Mouse (Mus musculus) spleen, adult 12 weeks (tissue): ENCODE results near the gene Hspa5.
A peak's percentile ranks its signal among the peaks of the same experiment; 100 is the strongest.
"Not testable (repeated sequence)": the region's sequence is repeated elsewhere in the genome, so short reads cannot be mapped to it uniquely, and the experiment has no call there.

ENCODE experiments used
- DNase-seq: peaks from one replicate; pipeline ENCODE4 v3.0.0; 2022; ENCODE audit warnings: low spot score

The Hspa5 gene

GRCm38 (mm10) chr2:34808057-34808456 is 36.3 kb downstream of the Hspa5 start:
- DNase-seq, result no peak

GRCm38 (mm10) chr2:34809568-34809967 is 37.8 kb downstream of the Hspa5 start:
- DNase-seq, result no peak

DNA sequence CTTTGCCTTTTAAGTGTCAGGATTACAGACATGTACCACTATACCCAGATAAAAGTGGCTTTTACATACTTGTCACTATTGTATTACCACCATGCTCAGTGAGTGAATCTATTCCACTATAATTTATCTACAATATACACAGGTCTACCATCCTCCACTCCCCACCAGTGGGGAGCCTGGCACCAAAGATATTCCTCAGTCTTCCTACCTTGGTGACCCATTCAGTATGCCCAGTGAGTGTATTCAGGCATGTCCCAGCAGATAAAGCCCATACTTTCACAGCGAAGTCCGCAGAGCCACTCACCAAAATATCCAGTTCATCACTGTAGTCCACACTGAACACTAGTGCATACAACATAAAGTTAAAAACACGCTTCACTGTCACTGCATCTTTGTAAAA is 39.0 kb downstream of the Hspa5 start:
- DNase-seq, result no peak

- DNase-seq, result no peak
Observed at GRCm38 (mm10) chr2:34812706-34813105, 40.9 kb downstream of the Hspa5 start.

DNA sequence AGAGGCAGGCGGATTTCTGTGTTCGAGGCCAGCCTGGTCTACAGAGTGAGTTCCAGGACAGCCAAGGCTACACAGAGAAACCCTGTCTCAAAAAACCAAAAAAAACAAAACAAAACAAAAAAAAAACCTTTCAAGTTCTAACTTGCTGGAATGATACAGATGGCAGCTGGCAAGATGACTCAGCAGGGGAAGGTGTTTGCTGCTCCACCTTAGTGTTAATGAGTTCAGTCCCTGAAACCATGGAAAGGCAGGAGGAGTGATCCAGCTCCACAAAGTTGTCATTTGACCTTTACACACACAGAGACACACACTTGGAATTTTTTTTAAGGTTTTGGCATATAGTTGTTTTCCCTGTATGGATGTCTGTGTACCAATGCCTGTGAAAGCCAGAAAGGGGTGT is 44.1 kb downstream of the Hspa5 start:
- not testable (repeated sequence) for DNase-seq

DNA sequence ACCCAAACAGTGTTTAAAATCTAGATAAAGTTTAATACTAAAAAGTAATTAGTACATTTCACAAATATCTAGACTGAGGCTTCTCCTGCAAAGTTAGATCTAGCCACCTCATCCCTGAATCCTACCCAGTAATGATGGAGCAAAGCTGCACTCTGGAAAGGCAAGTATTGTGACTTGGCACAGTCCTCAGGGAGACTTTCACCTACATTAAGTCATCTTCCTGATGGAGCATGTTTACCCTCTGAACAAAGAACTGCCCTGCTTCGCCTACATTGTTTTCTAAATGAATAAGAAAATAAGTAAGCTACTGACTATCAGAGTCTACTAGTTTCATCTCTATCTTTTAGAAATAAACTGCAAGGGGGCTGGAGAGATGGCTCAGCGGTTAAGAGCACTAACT is 46.7 kb downstream of the Hspa5 start:
- DNase-seq, result no peak

DNA sequence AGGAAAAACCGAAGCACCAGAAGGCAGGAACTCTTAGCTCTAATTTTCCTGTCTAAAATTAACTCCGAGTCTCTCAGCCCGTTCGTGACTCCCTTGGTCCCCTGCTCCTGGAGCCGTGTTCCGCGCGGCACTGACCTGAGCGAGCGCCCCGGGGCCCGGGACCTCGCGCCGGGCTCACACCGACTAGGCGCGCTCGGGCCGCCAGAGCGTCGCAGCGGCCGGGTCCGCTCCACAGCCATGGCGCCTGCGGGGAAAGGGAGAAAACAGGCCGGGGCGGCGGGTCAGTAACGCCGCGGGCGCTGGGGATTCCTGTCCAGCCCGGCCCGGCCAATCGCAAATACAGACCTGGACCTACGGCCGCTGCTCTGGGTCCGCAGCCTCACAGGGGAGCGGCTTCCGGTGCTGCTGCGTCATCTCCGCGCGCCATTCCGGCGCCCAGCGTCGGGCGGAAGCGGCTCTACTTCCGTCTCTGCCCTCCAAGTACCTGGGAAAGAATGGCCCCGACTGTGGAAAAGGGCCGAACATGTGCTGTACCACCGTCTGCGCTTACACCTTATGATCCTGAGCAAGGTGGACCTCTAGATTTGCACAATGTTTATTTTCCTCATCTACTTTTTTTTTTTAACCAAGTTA is 54.2 kb downstream of the Hspa5 start, which contains the start of gene Fbxw2:
Gene Fbxw2, minus strand, starts transcription at position 485 of the 633 bp plus-strand sequence.
- DNase-seq, result peak; percentile 84

- DNase-seq, result no peak
Observed at GRCm38 (mm10) chr2:34826460-34827231, 54.9 kb downstream of the Hspa5 start.
